Mouse (Mus musculus): Measurements from ENCODE around the gene C3ar1.

GRCm38 (mm10) chr6:122834365-122834764 is 21.6 kb downstream of the C3ar1 start:
- TF ChIP-seq CTCF (IDR thresholded peaks at IDR 0.05; ENCODE audit: low read depth) (peak; percentile 92), EP300 (IDR thresholded peaks at IDR 0.05; ENCODE audit: low read depth) (no peak)

All from liver, postnatal 0 days (tissue).